Mouse (Mus musculus): ENCODE results near the gene Gm3336.

The Gm3336 gene

DNA sequence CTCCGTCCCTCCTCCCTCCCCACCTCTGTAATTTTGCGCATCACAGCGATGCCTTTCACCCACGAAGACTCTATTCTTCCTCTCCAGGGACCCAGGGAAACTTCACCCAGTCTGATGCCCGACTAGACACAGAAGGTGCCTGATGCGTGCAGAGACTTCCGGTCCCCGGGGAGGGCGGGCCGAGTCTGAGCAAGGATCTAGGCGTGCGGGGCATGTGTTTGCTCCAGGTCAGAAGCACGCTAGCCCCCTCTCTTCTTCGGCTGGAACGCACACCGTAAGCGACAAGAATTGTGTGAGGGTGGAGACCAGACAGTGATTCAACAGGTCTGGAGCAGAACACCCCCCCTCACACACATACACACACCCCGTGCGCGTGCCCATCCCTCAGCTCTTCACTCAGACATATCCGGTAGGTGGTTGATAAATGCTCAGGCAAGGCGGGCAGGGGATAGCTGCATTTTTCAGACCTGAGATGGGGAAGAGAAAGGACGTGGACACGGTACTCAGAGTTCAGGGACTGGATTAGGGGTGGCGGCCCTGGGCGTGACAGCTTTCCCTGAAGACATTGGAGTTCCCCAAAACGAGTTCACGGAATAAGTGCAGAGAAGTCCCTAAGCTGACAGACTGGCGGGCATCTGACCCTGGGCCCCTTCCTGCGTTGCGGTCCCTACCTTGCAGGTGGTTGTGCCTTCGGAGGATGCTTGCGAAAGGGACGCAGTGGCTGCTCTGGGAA lies 47.7 kb downstream of the Gm3336 start:
- DNase-seq, result peak in 1 of 2 experiments; percentile 68

DNA sequence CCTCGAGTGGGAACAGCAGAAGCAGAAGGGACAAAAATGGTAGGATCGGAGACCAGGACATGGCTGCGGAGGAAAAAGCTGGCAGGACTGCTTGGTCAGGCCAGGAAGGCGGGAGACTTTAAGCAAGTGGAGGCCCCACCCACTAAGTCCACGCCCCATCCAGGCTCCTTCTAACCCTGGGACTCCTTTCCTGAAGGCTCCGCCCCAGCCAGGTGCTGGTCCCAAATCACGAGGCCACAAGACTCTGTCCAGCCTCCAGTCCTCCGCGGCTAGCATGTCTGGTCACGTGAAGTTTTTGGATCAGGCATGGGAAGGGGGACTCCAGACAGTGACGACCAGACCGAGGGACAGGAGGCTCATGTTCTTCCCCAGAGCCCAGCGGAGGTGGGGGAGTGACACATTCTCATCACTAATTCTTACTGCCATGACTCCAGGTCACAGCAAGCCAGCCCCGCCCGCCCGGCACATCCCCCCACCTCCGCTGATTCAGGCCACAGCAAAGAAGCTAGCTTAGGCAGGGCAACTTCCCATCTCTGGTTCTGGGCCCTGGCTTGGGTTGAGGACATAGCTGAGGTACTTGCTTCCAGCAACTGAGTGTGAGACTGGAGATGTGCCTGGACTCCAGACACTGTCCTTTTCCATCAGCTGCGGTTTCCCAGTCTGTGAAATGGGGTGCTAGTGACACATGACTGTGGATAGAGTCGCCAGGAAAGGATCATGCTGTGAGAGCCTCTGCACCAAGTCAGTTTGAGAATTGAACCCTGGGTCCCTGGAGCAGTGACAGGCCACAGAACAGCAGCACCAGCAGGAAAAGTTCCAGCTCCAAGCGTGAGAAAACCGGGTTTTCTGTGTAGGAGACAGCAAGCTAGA lies 48.5 kb downstream of the Gm3336 start:
- peak in 1 of 2 experiments; percentile 49 for DNase-seq

GRCm38 (mm10) chr8:70767503-70767902 lies 49.2 kb downstream of the Gm3336 start:
- DNase-seq, result no peak

DNA sequence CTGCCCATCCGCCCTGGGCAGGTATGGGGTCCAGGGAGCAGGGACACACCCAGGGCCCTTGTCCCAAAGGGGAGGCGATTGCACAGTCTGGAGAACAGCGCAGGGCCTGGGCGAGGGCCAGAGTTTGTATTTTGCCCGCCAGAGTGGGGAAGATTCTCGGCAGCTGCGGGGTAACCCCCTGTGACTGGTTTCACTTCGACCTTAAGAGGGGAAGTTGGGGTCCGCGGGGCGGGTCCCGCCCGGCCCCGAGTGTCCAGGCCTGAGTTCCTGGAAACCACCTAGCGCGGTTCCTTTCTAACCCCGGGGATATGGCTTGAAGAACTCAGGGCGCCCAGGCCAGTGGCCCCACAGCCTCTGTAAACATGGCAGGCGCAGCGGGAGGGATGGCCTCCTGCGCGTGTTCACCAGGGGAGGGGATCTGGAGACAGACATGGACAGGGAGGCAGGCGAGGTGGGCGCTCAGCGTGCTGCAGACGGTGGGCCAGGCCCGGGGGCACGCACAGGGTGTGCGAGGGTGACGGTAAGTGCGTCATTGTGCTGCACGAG lies 50.0 kb downstream of the Gm3336 start:
- peak in 1 of 2 experiments; percentile 44 for DNase-seq

DNA sequence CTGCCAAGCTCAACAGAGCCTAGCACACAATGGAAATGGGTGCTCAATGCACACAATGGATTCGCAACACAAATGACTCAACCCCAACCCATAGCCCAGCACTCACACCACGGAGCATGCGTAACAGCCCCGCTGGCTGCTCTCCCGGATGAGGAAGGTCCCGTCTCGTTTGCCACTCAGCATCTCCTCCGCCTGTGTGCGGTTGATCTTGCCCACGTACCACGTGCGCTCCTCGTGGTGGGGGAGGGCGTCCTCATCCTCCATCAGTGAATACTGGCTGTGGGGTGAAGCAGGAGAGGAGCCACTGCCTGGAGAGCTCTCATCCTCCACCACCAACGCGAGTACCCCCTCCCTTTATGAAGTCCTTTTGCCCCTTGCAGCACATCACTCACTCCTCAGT lies 50.6 kb downstream of the Gm3336 start:
- DNase-seq, result no peak

DNA sequence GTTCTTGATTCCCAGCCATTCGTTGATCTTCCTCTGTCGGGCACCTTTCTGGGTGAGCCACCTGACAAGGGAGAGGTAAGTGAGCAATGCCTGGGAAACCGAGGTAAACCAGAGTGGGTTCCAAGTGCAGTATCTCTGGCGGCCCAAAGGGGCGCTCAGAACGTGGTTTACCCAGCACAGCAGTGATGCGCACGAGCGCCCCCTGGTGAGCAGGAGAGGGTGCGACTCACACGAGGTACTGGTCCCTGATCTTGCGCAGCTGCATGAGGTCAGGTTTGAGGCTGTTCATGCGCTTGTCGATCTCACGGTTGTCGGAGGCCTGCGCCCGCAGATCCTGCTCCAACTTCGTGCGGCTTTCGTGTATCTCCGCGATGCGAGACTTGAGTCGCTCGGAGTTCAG lies 51.0 kb downstream of the Gm3336 start:
- DNase-seq, result peak; percentile 90 to 92

DNA sequence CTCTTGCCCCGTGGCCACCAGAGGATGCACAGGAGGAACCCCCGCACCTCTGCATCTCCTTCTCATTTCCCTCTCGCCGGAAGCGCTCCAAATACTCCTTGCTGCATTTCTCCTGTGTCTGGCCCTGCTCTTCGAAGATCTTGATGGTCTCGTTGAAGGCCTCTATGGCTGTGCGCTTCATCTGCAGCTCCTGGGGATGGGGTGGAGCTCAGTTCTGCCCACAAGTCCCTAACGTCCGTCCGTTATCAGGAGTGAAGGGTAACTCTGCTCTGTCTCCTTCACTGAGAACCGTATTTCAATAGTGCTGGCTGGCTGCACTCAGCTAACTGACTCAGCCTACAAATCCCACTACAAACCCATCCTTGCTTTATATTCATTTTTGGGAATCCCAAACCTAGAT lies 51.5 kb downstream of the Gm3336 start:
- DNase-seq, result no peak

- no peak for DNase-seq
Observed at GRCm38 (mm10) chr8:70770748-70771147, 52.4 kb downstream of the Gm3336 start.

GRCm38 (mm10) chr8:70771217-70771616 lies 52.9 kb downstream of the Gm3336 start:
- DNase-seq, result no peak

DNA sequence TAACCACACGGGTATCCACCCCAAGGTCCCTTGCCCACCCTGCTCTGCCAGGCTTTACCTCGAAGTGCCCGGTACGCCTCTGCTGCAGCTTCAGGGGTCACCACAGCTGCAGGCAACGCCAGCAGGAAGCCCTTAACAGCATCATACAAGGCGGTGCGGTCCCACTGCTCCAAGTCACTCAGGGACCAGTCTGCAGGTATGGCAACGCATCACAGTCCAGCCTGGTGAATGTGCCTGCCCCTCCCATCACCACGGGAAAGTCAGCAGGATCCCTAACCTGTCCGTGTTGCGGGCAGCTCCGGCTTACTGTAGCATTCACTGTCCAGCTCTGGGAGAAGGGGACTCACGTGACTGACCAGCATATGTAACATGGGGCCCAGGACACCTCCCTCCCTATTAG lies 53.7 kb downstream of the Gm3336 start:
- DNase-seq, result no peak
